Mouse (Mus musculus) cerebellum, adult 2 months (tissue): ENCODE results near the gene Stard13.

Experiments
- CTCF ChIP-seq: fragments of 200-500 bp; IDR thresholded peaks from 2 replicates; pipeline ENCODE4 v1.5.1; 2011; ENCODE audit warnings: low read depth, mild to moderate bottlenecking, control low read depth, low read length, moderate library complexity, borderline replicate concordance; ENCODE audit not compliant: insufficient read depth
- POLR2A ChIP-seq: fragments of 200-500 bp; IDR thresholded peaks from 2 replicates; pipeline ENCODE4 v1.6.1; 2011; ENCODE audit warnings: low read length, control low read depth, borderline replicate concordance; ENCODE audit not compliant: insufficient read depth

DNA sequence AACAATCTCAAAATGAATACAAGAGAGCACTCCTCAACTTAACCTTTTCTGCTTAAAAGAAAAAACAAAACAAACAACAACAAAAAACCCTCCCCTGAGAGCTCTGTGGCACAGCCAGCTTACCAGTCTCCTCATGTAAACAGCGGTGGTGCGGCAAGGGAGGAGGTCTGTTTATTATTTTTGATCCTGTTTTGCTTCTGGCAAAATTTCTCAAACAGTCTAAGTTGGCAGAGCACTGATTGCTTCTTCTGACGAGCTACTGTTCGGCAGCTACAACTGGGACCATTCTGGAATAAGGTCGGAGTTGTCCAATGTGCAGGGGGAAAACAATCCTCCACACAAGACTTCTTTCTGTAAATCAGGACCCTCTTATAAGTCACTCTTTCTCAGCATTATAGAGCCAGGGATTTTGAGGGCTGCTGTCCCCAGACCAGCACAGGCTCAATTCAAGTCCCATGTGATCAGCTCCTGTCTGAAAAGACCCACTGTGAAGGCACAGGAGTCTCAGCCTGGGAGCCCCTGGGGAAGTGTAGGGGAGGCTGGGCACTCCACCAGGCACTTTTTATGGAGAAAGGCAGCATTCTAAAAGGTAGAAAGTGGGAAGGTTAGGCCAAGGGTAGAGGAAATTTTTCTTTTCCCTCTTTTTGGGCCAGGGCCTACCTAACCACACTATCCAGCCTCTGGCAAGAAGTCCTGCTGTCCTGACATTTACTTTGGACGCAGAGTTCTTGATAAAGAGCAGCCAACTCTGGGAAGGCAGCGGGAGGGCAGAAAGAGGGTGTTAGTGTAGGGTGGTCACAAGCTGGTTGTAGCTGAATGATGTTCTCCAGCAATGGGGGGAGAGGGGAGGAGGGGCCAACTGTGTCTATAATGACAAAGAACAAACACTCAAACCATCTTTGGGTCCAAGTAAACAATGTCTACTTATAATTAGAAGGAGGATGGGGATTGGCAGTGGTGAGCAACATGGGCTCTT lies 58.9 kb downstream of the Stard13 start:
- no peak for TF ChIP-seq CTCF
- no peak for TF ChIP-seq POLR2A
